Mouse (Mus musculus) liver, embryonic 14.5 days (tissue): ENCODE results near the gene Nr1h2. TPM values are rescaled to one million over a fixed set of nuclear protein-coding genes. Genes with fewer than 3 reads are reported as not detected.
A peak's percentile ranks its signal among the peaks of the same experiment; 100 is the strongest.

Experiments
- ATAC-seq: fragments of 200-750 bp; cut with Nextera tagmentation; 2 replicates; pipeline ENCODE4 v1.8.0; 2017; ENCODE audit warnings: moderate number of reproducible peaks, mild to moderate bottlenecking, moderate library complexity; ENCODE audit not compliant: insufficient read depth
- DNase-seq, 3 experiments: peaks; one replicate each; pipeline ENCODE4 v3.0.0-alpha.2; 2012 to 2013; ENCODE audit warnings: low read depth in 3 of 3, low spot score in 3 of 3
- H3K27ac ChIP-seq: fragments of 300-500 bp; sonication (generic); 2 replicates; pipeline ENCODE4 v1.5.1; 2014; ENCODE audit warnings: moderate library complexity, mild to moderate bottlenecking, control low read depth, inconsistent platforms
- H3K27me3 ChIP-seq: fragments of 300-500 bp; sonication (generic); 2 replicates; pipeline ENCODE4 v1.6.1; 2014; ENCODE audit warnings: mild to moderate bottlenecking, low read length, moderate library complexity; ENCODE audit not compliant: control insufficient read depth, insufficient read depth
- H3K36me3 ChIP-seq: fragments of 300-500 bp; sonication (generic); replicated peaks from 2 replicates; pipeline ENCODE4 v1.6.1; 2014; ENCODE audit warnings: low read depth; ENCODE audit not compliant: control insufficient read depth, insufficient read depth
- H3K4me1 ChIP-seq, 2 experiments: fragments of 200-500 bp in 1 of 2; fragments of 300-500 bp in 1 of 2; sonication (generic) in 1 of 2; replicated peaks; 2 replicates each; pipeline ENCODE4 v1.6.1; 2012 to 2014; ENCODE audit warnings: antibody characterized with exemption in 1 of 2, inconsistent platforms in 1 of 2, low read length in 1 of 2; ENCODE audit not compliant: control insufficient read depth in 2 of 2, insufficient read depth in 2 of 2
- H3K4me2 ChIP-seq: fragments of 300-500 bp; sonication (generic); 2 replicates; pipeline ENCODE4 v1.6.1; 2014; ENCODE audit warnings: low read depth, mild to moderate bottlenecking, control low read depth, moderate library complexity
- H3K4me3 ChIP-seq, 2 experiments: fragments of 200-500 bp in 1 of 2; fragments of 300-500 bp in 1 of 2; sonication (generic) in 1 of 2; 2 replicates each; pipeline ENCODE4 v1.5.1; 2012 to 2014; ENCODE audit warnings: low read depth in 2 of 2, low read length in 2 of 2, mild to moderate bottlenecking in 2 of 2, control low read depth in 1 of 2, inconsistent platforms in 1 of 2, moderate library complexity in 1 of 2; ENCODE audit not compliant: insufficient read depth in 1 of 2
- H3K9ac ChIP-seq: fragments of 300-500 bp; sonication (generic); replicated peaks from 2 replicates; pipeline ENCODE4 v1.6.1; 2014; ENCODE audit warnings: mild to moderate bottlenecking, control low read depth, moderate library complexity
- H3K9me3 ChIP-seq: fragments of 300-500 bp; sonication (generic); 2 replicates; pipeline ENCODE4 v1.6.1; 2016; ENCODE audit warnings: low read length, mixed read lengths; ENCODE audit not compliant: control insufficient read depth
- CTCF ChIP-seq: IDR thresholded peaks from 2 replicates; pipeline ENCODE4 v1.5.1; 2016; ENCODE audit warnings: antibody characterized with exemption, low read depth, control low read depth
- EP300 ChIP-seq: IDR thresholded peaks from 2 replicates; pipeline ENCODE4 v1.6.1; 2016; ENCODE audit warnings: antibody characterized with exemption, low read depth
- WGBS: fragments of 180-500 bp; shearing (Covaris S2); extraction: QIAGEN DNeasy Blood & Tissue Kit; methylation state at CpG from one replicate; pipeline ENCODE4 v1.1.7; 2014; ENCODE audit not compliant: insufficient replicate concordance; 5-methylcytosine and 5-hydroxymethylcytosine counted together
- polyA plus RNA-seq, 2 experiments: library from polyadenylated mRNA; depleted of rRNA in 1 of 2; stranded (reverse) in 1 of 2; unstranded in 1 of 2; fragments of >200 nt; fragmentation: Nextera tagmentation in 1 of 2; extraction: Ambion mirVana in 1 of 2; gene quantifications; 2 replicates each; pipeline versions ENCODE4 v1.2.1 to v1.2.3; 2012 to 2014

The Nr1h2 gene
- polyA plus RNA-seq, 2 experiments = 30.8 to 38.1 TPM

GRCm38 (mm10) chr7:44590402-44591347 lies 36.9 kb upstream of the Nr1h2 start, which contains the start of gene Kcnc3:
Kcnc3 (plus strand) TSS chr7:44590664.
- Histone ChIP-seq H3K4me3 (peak within 1 kb of the TSS; percentile 10 to 45; a peak in 3 of 4 replicates), H3K9ac (no peak within 1 kb of the TSS), H3K9me3 (no peaks in the 10 kb centered on the region), H3K4me2 (peak within 1 kb of the TSS; percentile 63), H3K27ac (no peak within 1 kb of the TSS), H3K27me3 (peaks cover 80% of the 10 kb centered on the region), H3K36me3 (no peaks in the 10 kb centered on the region), H3K4me1 (peaks cover 0 to 1% of the 10 kb centered on the region in 2 experiments; a peak in 1 of 4 replicates)
- WGBS = 1% methylated on average over 80 of the region's 80 CpGs
- peak; percentile 91 for ATAC-seq
- TF ChIP-seq EP300 = no peak
- TF ChIP-seq CTCF = no peak
- DNase-seq = peak; percentile 54 to 66 (median 63)

GRCm38 (mm10) chr7:44589946-44590345 lies 36.2 kb upstream of the Nr1h2 start:
- Histone ChIP-seq H3K9me3 (no peaks in the 10 kb centered on the region), H3K4me3 (no peak overlapping the region), H3K27ac (no peak overlapping the region), H3K4me1 (peaks cover 0 to 1% of the 10 kb centered on the region in 2 experiments; a peak in 1 of 4 replicates), H3K9ac (no peak overlapping the region), H3K4me2 (peak overlapping the region; percentile 14; the same call in 1 of the 2 replicates), H3K27me3 (peaks cover 87% of the 10 kb centered on the region), H3K36me3 (no peaks in the 10 kb centered on the region)
- TF ChIP-seq EP300 (no peak), CTCF (no peak)
- no peak for ATAC-seq
- no peak for DNase-seq
- WGBS = 4% methylated on average over 13 of the region's 13 CpGs

- peaks cover 0 to 1% of the 10 kb centered on the region in 2 experiments; a peak in 1 of 4 replicates for H3K4me1 ChIP-seq
- no peaks in the 10 kb centered on the region for H3K9me3 ChIP-seq
- no peaks in the 10 kb centered on the region for H3K36me3 ChIP-seq
- peak overlapping the region; percentile 49 for H3K4me2 ChIP-seq
- TF ChIP-seq EP300 (no peak), CTCF (no peak)
- DNase-seq = peak in 1 of 3 experiments; percentile 24
- H3K9ac ChIP-seq = no peak overlapping the region
- WGBS = under 1% methylated on average over 31 of the region's 33 CpGs
- peak; percentile 11; the same call in 1 of the 2 replicates for ATAC-seq
- H3K27ac ChIP-seq = no peak overlapping the region
- peaks cover 88% of the 10 kb centered on the region for H3K27me3 ChIP-seq
- H3K4me3 ChIP-seq = peak overlapping the region; percentile 31 to 44
Observed at GRCm38 (mm10) chr7:44589149-44589548, 35.4 kb upstream of the Nr1h2 start.

GRCm38 (mm10) chr7:44588338-44588737 lies 34.6 kb upstream of the Nr1h2 start:
- peaks cover 83% of the 10 kb centered on the region for H3K27me3 ChIP-seq
- H3K4me2 ChIP-seq = no peak overlapping the region
- no peak overlapping the region for H3K27ac ChIP-seq
- H3K9me3 ChIP-seq = no peaks in the 10 kb centered on the region
- 7% methylated on average over 12 of the region's 12 CpGs for WGBS
- H3K9ac ChIP-seq = no peak overlapping the region
- no peak overlapping the region for H3K4me3 ChIP-seq
- peaks cover 0 to 1% of the 10 kb centered on the region in 2 experiments; a peak in 1 of 4 replicates for H3K4me1 ChIP-seq
- TF ChIP-seq EP300 (no peak), CTCF (no peak)
- DNase-seq (no peak), ATAC-seq (no peak)
- H3K36me3 ChIP-seq = no peaks in the 10 kb centered on the region

- Histone ChIP-seq H3K9ac (no peak overlapping the region), H3K36me3 (no peaks in the 10 kb centered on the region), H3K27me3 (peaks cover 77% of the 10 kb centered on the region), H3K4me3 (no peak overlapping the region), H3K9me3 (no peaks in the 10 kb centered on the region), H3K4me2 (no peak overlapping the region), H3K4me1 (peaks cover 0 to 1% of the 10 kb centered on the region in 2 experiments; a peak in 1 of 4 replicates), H3K27ac (no peak overlapping the region)
- DNase-seq = no peak
- 30% methylated on average over 6 of the region's 6 CpGs for WGBS
- ATAC-seq = no peak
- TF ChIP-seq CTCF = no peak
- TF ChIP-seq EP300 = no peak
Observed at GRCm38 (mm10) chr7:44587676-44588075, 33.9 kb upstream of the Nr1h2 start.
